Mouse (Mus musculus) megakaryocyte, embryonic 14.5 days (primary cell): ENCODE measurements around the gene Foxk1.

Source experiments
- FLI1 ChIP-seq: IDR thresholded peaks from 2 replicates; pipeline ENCODE4 v1.6.1; 2012; ENCODE audit warnings: low read length, inconsistent platforms, mixed read lengths
- GATA1 ChIP-seq: IDR thresholded peaks from 3 replicates; pipeline ENCODE4 v1.6.1; 2012; ENCODE audit warnings: mixed read lengths, low read length, inconsistent platforms, borderline replicate concordance

- TF ChIP-seq GATA1 (no peak), FLI1 (no peak)
Observed at GRCm38 (mm10) chr5:142451759-142452158, 50.5 kb downstream of the Foxk1 start.
